Mouse (Mus musculus) layer of hippocampus, adult 9-10 months (tissue): ENCODE results near the gene Ip6k3.

Experiments
- DNase-seq: peaks from one replicate; pipeline ENCODE4 v3.0.0; 2022; ENCODE audit warnings: low spot score

Ip6k3 gene

GRCm38 (mm10) chr17:27182401-27182800 lies 14.8 kb upstream of the Ip6k3 start:
- no peak for DNase-seq

DNA sequence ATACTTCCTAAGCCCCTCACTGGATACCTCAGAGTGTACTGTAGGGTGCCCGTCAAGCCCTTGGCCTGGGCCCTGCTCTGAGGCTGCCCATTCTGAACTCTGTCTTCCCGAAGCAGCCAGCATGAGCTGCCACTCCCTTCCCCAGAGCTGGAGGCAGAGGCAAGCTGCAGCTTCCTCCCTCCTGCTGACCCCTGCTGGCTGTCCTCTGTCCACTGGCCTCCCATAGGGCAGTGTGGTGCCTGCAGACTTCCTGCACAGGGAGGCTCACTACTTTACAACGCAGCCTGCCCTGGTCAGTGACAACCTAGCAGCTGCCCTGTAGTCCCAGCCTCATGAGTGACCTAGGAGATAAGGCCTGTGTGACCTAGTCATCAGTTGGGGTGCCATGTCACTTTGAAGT lies 14.1 kb upstream of the Ip6k3 start:
- DNase-seq, result no peak

DNA sequence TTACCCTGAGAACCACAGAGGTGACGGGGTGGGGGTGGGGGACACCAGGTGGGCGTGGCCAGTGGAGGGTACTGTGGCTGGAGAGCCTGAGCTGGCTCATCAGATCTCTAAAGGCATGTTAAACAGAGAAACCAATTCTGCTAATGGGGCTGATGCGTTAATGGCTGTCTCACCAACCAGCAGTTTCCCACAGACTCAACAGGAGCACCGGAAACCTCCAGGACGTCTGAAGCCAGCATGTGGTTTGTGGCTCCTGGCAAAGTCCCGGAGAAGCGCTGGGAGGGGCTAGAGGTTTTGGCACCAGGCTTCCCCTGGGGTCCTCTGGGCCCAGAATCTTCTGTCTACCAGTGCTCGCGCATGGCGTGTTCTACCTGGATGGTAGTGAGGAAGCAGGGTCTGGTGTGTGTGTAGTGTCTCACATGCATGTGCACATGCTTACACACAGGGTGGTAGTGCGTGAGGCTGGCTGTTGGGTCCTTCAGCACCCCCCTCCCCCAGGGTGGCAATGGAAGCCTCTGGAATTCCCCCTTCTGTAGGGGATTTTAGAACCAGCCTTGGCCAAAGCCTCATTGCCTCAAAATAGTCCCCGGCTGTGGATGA lies 12.2 kb upstream of the Ip6k3 start:
- DNase-seq, result no peak

GRCm38 (mm10) chr17:27178427-27179177 lies 11.0 kb upstream of the Ip6k3 start:
- no peak for DNase-seq

- no peak for DNase-seq
Observed at GRCm38 (mm10) chr17:27178019-27178418, 10.4 kb upstream of the Ip6k3 start.

DNA sequence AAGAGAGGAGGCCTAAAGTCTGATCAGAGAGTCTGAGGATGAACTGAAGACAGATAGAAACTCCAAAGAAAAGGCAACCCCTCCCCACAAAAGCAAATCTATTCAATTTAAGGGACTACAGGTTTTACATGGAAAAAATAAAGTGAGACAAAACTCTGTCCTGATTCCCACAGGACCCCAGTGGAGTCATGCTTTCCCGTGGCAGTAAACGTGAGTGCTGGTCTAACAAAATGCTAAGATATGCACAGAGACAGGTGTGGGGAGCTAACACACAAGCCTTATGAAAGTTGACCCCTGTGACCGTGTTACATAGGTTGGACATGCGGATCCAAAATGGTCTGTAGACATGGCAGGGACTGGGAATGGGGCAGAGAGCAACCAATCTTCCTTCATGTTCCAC lies 9.2 kb upstream of the Ip6k3 start:
- no peak for DNase-seq

GRCm38 (mm10) chr17:27176287-27176686 lies 8.7 kb upstream of the Ip6k3 start:
- no peak for DNase-seq

- no peak for DNase-seq
Observed at GRCm38 (mm10) chr17:27175196-27175874, 7.7 kb upstream of the Ip6k3 start.

DNA sequence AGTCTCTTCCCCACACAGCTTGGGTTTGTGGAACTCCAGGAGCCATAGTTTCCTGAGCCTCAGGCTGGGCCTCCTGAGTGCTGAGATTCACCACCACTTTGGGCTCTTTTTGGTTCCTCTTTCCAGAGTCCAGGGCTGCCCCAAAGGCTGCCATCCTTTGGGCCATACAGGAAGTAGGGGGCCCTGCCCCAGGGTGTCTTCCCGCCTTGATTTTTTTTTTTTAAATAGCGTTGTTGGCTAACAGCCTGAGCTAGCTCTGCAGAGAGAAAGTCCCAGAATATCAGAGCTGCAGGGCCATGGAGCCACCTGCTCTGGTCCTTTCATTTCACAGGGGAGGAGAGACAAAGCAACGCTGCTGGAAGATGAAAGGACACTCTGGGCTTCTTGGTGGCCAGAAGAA lies 6.1 kb upstream of the Ip6k3 start:
- no peak for DNase-seq

- no peak for DNase-seq
Observed at GRCm38 (mm10) chr17:27172459-27172858, 4.9 kb upstream of the Ip6k3 start.

DNA sequence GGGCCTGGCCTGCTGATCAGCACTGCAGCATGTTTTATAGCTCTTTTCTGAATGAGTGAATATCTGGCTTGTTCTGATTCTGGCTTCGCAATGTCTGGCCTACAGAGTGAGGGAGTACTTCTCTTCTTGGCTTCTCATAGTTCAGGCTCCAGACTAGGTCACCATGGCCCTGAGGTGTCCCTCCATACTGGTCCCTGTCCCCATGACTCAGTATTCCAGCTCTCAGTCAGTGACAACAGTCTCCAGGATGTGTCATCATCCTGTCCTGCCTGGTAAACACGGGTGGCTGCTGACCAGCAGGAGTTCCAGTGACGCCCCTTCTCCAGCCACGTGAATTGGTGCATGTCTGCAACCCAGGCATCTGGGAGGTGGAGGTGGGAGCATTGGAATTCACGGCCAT lies 3.5 kb upstream of the Ip6k3 start:
- DNase-seq, result no peak

DNA sequence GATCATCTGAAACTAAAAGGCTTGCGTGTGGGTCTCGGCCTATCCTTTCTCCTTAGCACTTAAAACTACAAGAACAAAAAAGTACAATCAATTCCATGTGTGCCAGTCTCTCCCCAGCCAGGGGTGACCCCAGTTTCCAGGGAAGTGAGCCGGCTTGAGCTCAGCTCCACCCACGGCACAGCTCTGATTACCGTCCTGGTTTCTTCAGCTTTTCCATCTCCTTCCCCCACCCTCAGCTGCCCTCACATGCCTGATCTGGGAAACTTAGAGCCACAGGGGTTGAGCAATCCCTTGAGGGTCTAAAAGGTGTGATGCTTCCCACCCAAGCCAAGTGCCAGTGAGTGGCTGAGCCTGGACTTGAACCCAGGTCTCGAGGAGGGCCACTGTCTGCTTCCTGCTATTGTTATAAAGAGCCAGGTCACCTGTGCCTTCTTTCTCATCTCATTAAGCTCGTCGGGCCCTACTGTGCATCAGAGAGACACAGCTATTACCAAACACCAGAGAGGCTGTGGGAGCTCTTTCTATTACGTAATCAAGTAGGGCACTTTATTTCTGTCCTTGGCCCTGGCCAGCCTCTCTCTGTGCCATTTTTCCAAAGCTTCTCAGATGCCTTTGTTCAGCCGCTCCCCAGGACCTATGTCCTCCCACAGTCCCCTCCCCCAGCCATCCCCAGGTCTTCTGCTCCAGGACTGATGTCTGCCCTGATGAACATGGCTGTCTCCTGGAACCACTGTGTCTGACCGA lies 2.5 kb upstream of the Ip6k3 start:
- DNase-seq, result no peak

DNA sequence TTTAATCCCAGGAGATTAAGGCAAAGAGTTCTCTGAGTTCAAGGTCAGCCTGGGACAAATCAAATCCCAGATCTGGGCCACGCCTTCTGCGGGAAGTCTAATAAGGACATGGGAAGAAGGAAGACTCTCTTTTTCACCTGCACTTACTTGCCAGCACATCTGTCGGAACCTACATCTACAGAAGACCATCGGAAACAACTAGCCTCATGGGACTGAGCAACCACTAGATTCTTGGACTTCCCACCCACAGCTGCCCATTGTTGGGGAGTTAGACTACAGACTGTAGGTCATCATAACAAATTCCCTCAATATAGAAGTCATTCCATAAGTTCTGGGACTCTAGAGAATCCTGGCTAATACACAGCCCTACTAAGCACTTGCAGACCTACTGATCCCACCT lies 974 bp upstream of the Ip6k3 start:
- no peak for DNase-seq

DNA sequence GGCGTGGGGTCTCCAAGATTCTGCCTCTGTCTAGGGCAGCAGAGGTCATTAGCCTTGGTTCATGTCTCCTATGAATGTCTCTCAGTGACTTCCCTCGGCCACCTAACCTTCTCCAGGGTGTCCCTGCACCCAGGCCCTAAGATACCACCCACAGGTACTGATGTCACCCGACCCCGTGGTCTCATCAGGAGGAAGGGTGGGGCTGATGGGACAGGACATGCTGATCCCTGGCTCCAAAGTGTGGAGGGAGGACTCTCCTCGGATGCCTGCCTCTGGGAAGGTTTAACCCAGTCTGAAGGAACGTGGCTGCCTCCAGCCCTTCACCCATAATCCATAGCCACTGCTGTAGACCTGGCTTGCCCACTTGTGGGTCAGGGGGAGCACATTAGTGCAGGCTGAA lies 694 bp downstream of the Ip6k3 start:
- no peak for DNase-seq

- no peak for DNase-seq
Observed at GRCm38 (mm10) chr17:27165054-27165773, 2.4 kb downstream of the Ip6k3 start.

GRCm38 (mm10) chr17:27160905-27161304 lies 6.7 kb downstream of the Ip6k3 start:
- no peak for DNase-seq

- DNase-seq, result no peak
Observed at GRCm38 (mm10) chr17:27159169-27159568, 8.4 kb downstream of the Ip6k3 start.

DNA sequence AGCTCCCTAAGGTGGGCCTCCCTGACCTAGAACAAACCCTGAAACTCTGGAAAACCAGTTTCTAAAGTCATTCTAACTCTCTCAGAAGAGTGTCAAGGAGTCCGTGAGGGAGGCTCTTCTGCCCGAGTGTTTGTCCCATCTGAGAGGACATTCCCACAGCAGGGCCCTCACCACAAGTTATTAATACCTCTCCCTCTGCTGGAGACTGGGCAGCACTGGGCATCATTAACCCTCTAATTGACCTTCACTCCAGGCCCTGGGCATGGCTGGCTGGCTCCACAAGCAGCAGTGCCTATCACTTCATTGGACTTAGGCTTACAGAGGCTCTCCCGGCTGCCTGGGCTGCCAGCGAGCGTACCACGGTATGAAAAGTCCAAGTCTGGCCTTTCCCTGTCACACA lies 9.2 kb downstream of the Ip6k3 start:
- no peak for DNase-seq

DNA sequence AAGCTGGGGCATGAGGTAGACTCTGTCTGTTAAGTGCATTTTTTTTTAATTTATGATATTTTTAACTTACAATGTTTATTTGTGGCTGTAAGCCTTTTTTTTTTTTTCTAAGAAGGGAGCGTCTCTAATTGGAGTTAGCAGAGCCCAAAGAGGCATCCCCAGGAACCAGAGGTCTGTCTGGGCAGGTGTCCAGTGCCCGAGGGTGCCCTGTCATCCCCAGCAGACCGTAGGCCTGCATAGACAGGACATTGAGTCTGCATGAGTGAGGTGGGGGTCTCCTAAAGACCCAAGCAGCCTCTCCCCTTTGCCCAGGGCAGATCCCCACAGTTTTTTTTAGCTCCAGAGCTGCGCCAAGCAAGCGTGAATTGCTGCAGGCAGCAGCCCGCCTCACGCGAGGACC lies 11.8 kb downstream of the Ip6k3 start:
- no peak for DNase-seq

GRCm38 (mm10) chr17:27154881-27155280 lies 12.7 kb downstream of the Ip6k3 start:
- no peak for DNase-seq

- no peak for DNase-seq
Observed at GRCm38 (mm10) chr17:27154256-27154655, 13.3 kb downstream of the Ip6k3 start.

GRCm38 (mm10) chr17:27153773-27154193 lies 13.8 kb downstream of the Ip6k3 start:
- no peak for DNase-seq
